11 mouse cellular contexts compared by ENCODE assay signal in the genomic region with DNA sequence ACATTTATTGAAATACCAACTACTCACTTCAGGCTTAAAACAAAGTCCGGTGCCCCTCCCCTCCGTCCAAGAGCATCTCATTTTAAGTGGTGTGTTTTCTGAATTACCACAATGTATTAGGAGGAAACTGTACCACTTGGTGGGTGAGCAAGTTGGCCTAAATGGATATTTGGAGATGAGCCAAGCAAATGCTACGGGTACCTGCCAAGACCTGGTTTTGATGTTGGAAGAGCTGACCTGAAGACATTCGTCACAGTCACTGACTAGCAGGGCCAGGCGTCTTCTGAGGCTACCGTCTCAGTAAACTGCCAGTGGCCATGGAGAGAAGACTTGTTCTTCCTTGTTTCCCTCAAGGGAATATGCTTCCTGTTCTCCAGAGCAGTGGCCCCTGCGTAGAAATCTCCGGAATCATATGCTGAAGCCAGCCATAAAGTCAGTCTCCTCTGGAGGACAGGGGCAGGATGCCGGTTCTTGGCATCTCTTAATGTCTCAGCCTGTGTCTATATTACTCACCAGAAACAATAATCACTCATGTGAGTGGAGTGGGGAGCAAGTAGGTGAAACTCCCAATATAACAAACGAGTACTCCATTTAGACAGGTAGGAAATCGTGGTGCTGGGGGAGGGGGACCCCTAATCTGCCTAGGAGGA.
DNase-seq lines count a peak whose midpoint lies in the region; ATAC-seq and TF ChIP-seq lines count a peak whose summit lies in the region.
"Had no signal": no experiment of that assay in that cellular context is flagged by ENCODE, and none has a peak within 500 bp of the region (broad histone marks: within the 10 kb centered on the region; RNA-seq: fewer than 3 reads in every experiment).

No protein-coding gene starts in this region.

- TF ChIP-seq POLR2A in heart, adult 2 months (IDR thresholded peaks at IDR 0.05; ENCODE audit: insufficient read depth, low read depth, low read length) = no peak

- H3K27ac ChIP-seq in heart, adult 2 months = peak overlapping the region; percentile 30; the same call in 1 of the 2 replicates
- no peak overlapping the region for H3K27ac ChIP-seq in heart, embryonic 12.5 days (ENCODE audit: poor library complexity, severe bottlenecking)
- H3K27ac ChIP-seq in lung, embryonic 15.5 days = 0 out of 2 replicates have a peak overlapping the region, but pooled peaks have one; percentile 7
- 0 out of 2 replicates have a peak overlapping the region, but pooled peaks have one; percentile 22 for H3K27ac ChIP-seq in limb, embryonic 15.5 days
- H3K27ac ChIP-seq: limb, embryonic 13.5 days had no signal

- H3K4me1 ChIP-seq in heart, adult 2 months (ENCODE audit: control insufficient read depth, insufficient read depth, low read length) = peaks cover 5% of the 10 kb centered on the region
- peaks cover 8% of the 10 kb centered on the region for H3K4me1 ChIP-seq in heart, embryonic 12.5 days (replicated peaks)
- no peaks in the 10 kb centered on the region for H3K4me1 ChIP-seq in lung, embryonic 15.5 days
- H3K4me1 ChIP-seq in limb, embryonic 15.5 days = peaks cover 6% of the 10 kb centered on the region; the same call in 1 of the 2 replicates

- WGBS in heart, adult 2 months = 43% methylated on average over 11 of the region's 11 CpGs
- 63% methylated on average over 11 of the region's 11 CpGs for WGBS in heart, embryonic 12.5 days
- WGBS in lung, embryonic 15.5 days = 62% methylated on average over 11 of the region's 11 CpGs
- 54% methylated on average over 11 of the region's 11 CpGs for WGBS in limb, embryonic 15.5 days

- TF ChIP-seq CTCF in heart, adult 2 months (IDR thresholded peaks at IDR 0.05) = no peak

- H3K4me3 ChIP-seq in heart, adult 2 months = no peak overlapping the region
- H3K4me3 ChIP-seq in heart, embryonic 12.5 days = no peak overlapping the region
- H3K4me3 ChIP-seq in lung, embryonic 15.5 days = no peak overlapping the region
- no peak overlapping the region for H3K4me3 ChIP-seq in limb, embryonic 15.5 days
- H3K4me3 ChIP-seq: limb, embryonic 13.5 days had no signal

- H3K9me3 ChIP-seq in heart, embryonic 12.5 days (replicated peaks) = peaks cover under 1% of the 10 kb centered on the region; the same call in 1 of the 2 replicates
- H3K9me3 ChIP-seq in lung, embryonic 15.5 days = no peaks in the 10 kb centered on the region
- H3K9me3 ChIP-seq in limb, embryonic 15.5 days = no peaks in the 10 kb centered on the region
- H3K9me3 ChIP-seq: limb, embryonic 13.5 days had no signal

- DNase-seq in heart, adult 2 months = peak; percentile 28 to 33
- no peak for DNase-seq in lung, postnatal 14 days
- DNase-seq in cerebellum, postnatal 14 days = peak; percentile 66 to 83
- no peak for DNase-seq in Muller cell, postnatal 12 days (ENCODE audit: inconsistent ontology term)
- DNase-seq: thymus, postnatal 4 days had no signal

- no peaks in the 10 kb centered on the region for H3K79me2 ChIP-seq in heart, adult 2 months (replicated peaks; ENCODE audit: control insufficient read depth, insufficient read depth, low read length)

- ATAC-seq in heart, embryonic 12.5 days (ENCODE audit: insufficient number of reproducible peaks, low FRiP score) = no peak
- ATAC-seq in lung, embryonic 15.5 days (ENCODE audit: borderline replicate concordance, extremely low read depth, low FRiP score, low TSS enrichment) = no peak
- ATAC-seq in limb, embryonic 15.5 days (ENCODE audit: insufficient number of reproducible peaks, low FRiP score, low TSS enrichment, low read depth) = no peak
- ATAC-seq: forebrain, embryonic 14.5 days; midbrain, embryonic 16.5 days had no signal

- no peaks in the 10 kb centered on the region for H3K27me3 ChIP-seq in heart, adult 2 months (ENCODE audit: control insufficient read depth, insufficient read depth, low read length)
- H3K27me3 ChIP-seq in heart, embryonic 12.5 days (replicated peaks) = no peaks in the 10 kb centered on the region
- no peaks in the 10 kb centered on the region for H3K27me3 ChIP-seq in lung, embryonic 15.5 days
- H3K27me3 ChIP-seq in limb, embryonic 15.5 days = no peaks in the 10 kb centered on the region
- H3K27me3 ChIP-seq: limb, embryonic 13.5 days had no signal

- H3K36me3 ChIP-seq in heart, adult 2 months (ENCODE audit: control insufficient read depth, insufficient read depth, low read length) = peaks cover 2% of the 10 kb centered on the region; the same call in 1 of the 2 replicates
- H3K36me3 ChIP-seq in heart, embryonic 12.5 days = no peaks in the 10 kb centered on the region
- H3K36me3 ChIP-seq in lung, embryonic 15.5 days = no peaks in the 10 kb centered on the region
- no peaks in the 10 kb centered on the region for H3K36me3 ChIP-seq in limb, embryonic 15.5 days
- H3K36me3 ChIP-seq: limb, embryonic 13.5 days had no signal

- H3K4me2 ChIP-seq in heart, embryonic 12.5 days = no peak overlapping the region
- no peak overlapping the region for H3K4me2 ChIP-seq in lung, embryonic 15.5 days
- no peak overlapping the region for H3K4me2 ChIP-seq in limb, embryonic 15.5 days
- H3K4me2 ChIP-seq: limb, embryonic 13.5 days had no signal

- TF ChIP-seq EP300 in heart, adult 2 months (IDR thresholded peaks at IDR 0.05; ENCODE audit: insufficient read depth, low read depth, low read length) = no peak

- H3K9ac ChIP-seq in heart, adult 2 months (ENCODE audit: low read depth, low read length) = no peak overlapping the region
- no peak overlapping the region for H3K9ac ChIP-seq in heart, embryonic 12.5 days
- no peak overlapping the region for H3K9ac ChIP-seq in lung, embryonic 15.5 days
- H3K9ac ChIP-seq in limb, embryonic 15.5 days = no peak overlapping the region
- H3K9ac ChIP-seq: limb, embryonic 13.5 days had no signal

- intact Hi-C loops in heart, adult 2 months (cut with DNase I) = no loop called here

Comparison
In these comparisons a context has a peak if more than half of its experiments do, and no peak if none do; other contexts are left out.
1. DNase-seq: peak in heart, adult 2 months (2 of 2) and cerebellum, postnatal 14 days (2 of 2); none in lung, postnatal 14 days (single experiment) and Muller cell, postnatal 12 days (single experiment).